Comparison of ENCODE assay signal across 7 mouse cellular contexts in genomic region chr3:104007479-104007878, GRCm38 (mm10). TPM values are rescaled to one million over a fixed set of nuclear protein-coding genes. Genes with fewer than 3 reads are reported as not detected.
DNase-seq lines count a peak whose midpoint lies in the region.

No protein-coding gene starts in this region.

- peak; percentile 41 to 57 for DNase-seq in left cerebral cortex, postnatal 14 days (ENCODE audit: low spot score in 2 of 2)
- no peak for DNase-seq in left cerebral cortex, postnatal 36 days (ENCODE audit: low spot score in 2 of 2)
- DNase-seq in adrenal gland, postnatal 36 days: peak; percentile 36 to 41
- DNase-seq in cerebellum, postnatal 25 days: peak; percentile 61 to 72
- peak; percentile 18 for DNase-seq in layer of hippocampus, adult 9-11 months
- DNase-seq in spleen, postnatal 36 days (ENCODE audit: low spot score in 2 of 2): no peak
- no peak for DNase-seq in embryo, embryonic 10.5 days (ENCODE audit: low spot score)

- intact Hi-C loops in left cerebral cortex, postnatal 14 days (cut with DNase I): no loop called here
- intact Hi-C loops in left cerebral cortex, postnatal 36 days (cut with DNase I): no loop called here

RNA-seq across cellular contexts. Expression of gene Phtf1, which starts 39.6 kb away (rescaled TPM):
- total RNA-seq in left cerebral cortex, postnatal 14 days (2021): 10 to 100 TPM; 45.5 to 46.2 TPM
- total RNA-seq in left cerebral cortex, postnatal 36 days (2021): 10 to 100 TPM; 41.2 to 53.3 TPM
- total RNA-seq in adrenal gland, postnatal 36 days (2021): 10 to 100 TPM; 18.7 to 20.8 TPM

Comparison
In these comparisons a context has a peak if more than half of its experiments do, and no peak if none do; other contexts are left out.
1. DNase-seq: peak in left cerebral cortex, postnatal 14 days (2 of 2), adrenal gland, postnatal 36 days (2 of 2), cerebellum, postnatal 25 days (2 of 2) and layer of hippocampus, adult 9-11 months (single experiment); none in left cerebral cortex, postnatal 36 days (0 of 2), spleen, postnatal 36 days (0 of 2) and embryo, embryonic 10.5 days (single experiment).